Mouse (Mus musculus): ENCODE results near the gene Atp8b4. TPM values are rescaled to one million over a fixed set of nuclear protein-coding genes. Genes with fewer than 3 reads are reported as not detected.

Gene Atp8b4
- polyA plus RNA-seq, 1 experiment from 2014 or later: 0.12 TPM

GRCm38 (mm10) chr2:126415981-126416380 lies 84.5 kb downstream of the Atp8b4 start:
- Histone ChIP-seq H3K36me3 (ENCODE audit: control insufficient read depth, insufficient read depth) (no peaks in the 10 kb centered on the region), H3K4me2 (replicated peaks; ENCODE audit: low read depth) (no peak overlapping the region), H3K27ac (ENCODE audit: low read depth, low read length) (no peak overlapping the region), H3K27me3 (replicated peaks; ENCODE audit: control insufficient read depth, insufficient read depth, low read length) (no peaks in the 10 kb centered on the region), H3K9me3 (ENCODE audit: control insufficient read depth) (no peaks in the 10 kb centered on the region), H3K9ac (ENCODE audit: low read depth, low read length) (no peak overlapping the region), H3K4me3 (ENCODE audit: low read depth, low read length) (no peak overlapping the region), H3K4me1 (replicated peaks; ENCODE audit: control insufficient read depth, insufficient read depth, low read length) (no peaks in the 10 kb centered on the region)
- TF ChIP-seq CTCF (IDR thresholded peaks at IDR 0.05; ENCODE audit: low read depth): no peak
- WGBS: 77% methylated on average over 4 of the region's 4 CpGs
- no peak for ATAC-seq

- no peak overlapping the region for H3K27ac ChIP-seq (ENCODE audit: low read depth, low read length)
- no peaks in the 10 kb centered on the region for H3K4me1 ChIP-seq (replicated peaks; ENCODE audit: control insufficient read depth, insufficient read depth, low read length)
- ATAC-seq: no peak
- no peaks in the 10 kb centered on the region for H3K36me3 ChIP-seq (ENCODE audit: control insufficient read depth, insufficient read depth)
- no peak overlapping the region for H3K9ac ChIP-seq (ENCODE audit: low read depth, low read length)
- no peak overlapping the region for H3K4me2 ChIP-seq (replicated peaks; ENCODE audit: low read depth)
- no peaks in the 10 kb centered on the region for H3K9me3 ChIP-seq (ENCODE audit: control insufficient read depth)
- H3K27me3 ChIP-seq (replicated peaks; ENCODE audit: control insufficient read depth, insufficient read depth, low read length): no peaks in the 10 kb centered on the region
- no peak for TF ChIP-seq CTCF (IDR thresholded peaks at IDR 0.05; ENCODE audit: low read depth)
- no peak overlapping the region for H3K4me3 ChIP-seq (ENCODE audit: low read depth, low read length)
These were observed 87.7 kb downstream of the Atp8b4 start for GRCm38 (mm10) chr2:126412759-126413158.

GRCm38 (mm10) chr2:126399454-126399853 lies 101.0 kb downstream of the Atp8b4 start:
- H3K9me3 ChIP-seq (ENCODE audit: control insufficient read depth): no peaks in the 10 kb centered on the region
- H3K27ac ChIP-seq (ENCODE audit: low read depth, low read length): no peak overlapping the region
- H3K27me3 ChIP-seq (replicated peaks; ENCODE audit: control insufficient read depth, insufficient read depth, low read length): no peaks in the 10 kb centered on the region
- no peaks in the 10 kb centered on the region for H3K36me3 ChIP-seq (ENCODE audit: control insufficient read depth, insufficient read depth)
- WGBS: 86% methylated on average over 2 of the region's 2 CpGs
- no peak for ATAC-seq
- no peaks in the 10 kb centered on the region for H3K4me1 ChIP-seq (replicated peaks; ENCODE audit: control insufficient read depth, insufficient read depth, low read length)
- H3K4me3 ChIP-seq (ENCODE audit: low read depth, low read length): no peak overlapping the region
- TF ChIP-seq CTCF (IDR thresholded peaks at IDR 0.05; ENCODE audit: low read depth): no peak
- H3K9ac ChIP-seq (ENCODE audit: low read depth, low read length): no peak overlapping the region
- no peak overlapping the region for H3K4me2 ChIP-seq (replicated peaks; ENCODE audit: low read depth)

GRCm38 (mm10) chr2:126399017-126399416 lies 101.5 kb downstream of the Atp8b4 start:
- Histone ChIP-seq H3K9ac (ENCODE audit: low read depth, low read length) (no peak overlapping the region), H3K4me3 (ENCODE audit: low read depth, low read length) (no peak overlapping the region), H3K4me1 (replicated peaks; ENCODE audit: control insufficient read depth, insufficient read depth, low read length) (no peaks in the 10 kb centered on the region), H3K9me3 (ENCODE audit: control insufficient read depth) (no peaks in the 10 kb centered on the region), H3K27ac (ENCODE audit: low read depth, low read length) (no peak overlapping the region), H3K4me2 (replicated peaks; ENCODE audit: low read depth) (no peak overlapping the region), H3K27me3 (replicated peaks; ENCODE audit: control insufficient read depth, insufficient read depth, low read length) (no peaks in the 10 kb centered on the region), H3K36me3 (ENCODE audit: control insufficient read depth, insufficient read depth) (no peaks in the 10 kb centered on the region)
- no peak for ATAC-seq
- WGBS: 63% methylated on average over 2 of the region's 2 CpGs
- no peak for TF ChIP-seq CTCF (IDR thresholded peaks at IDR 0.05; ENCODE audit: low read depth)

- Histone ChIP-seq H3K9ac (ENCODE audit: low read depth, low read length) (no peak overlapping the region), H3K4me2 (replicated peaks; ENCODE audit: low read depth) (no peak overlapping the region), H3K27ac (ENCODE audit: low read depth, low read length) (no peak overlapping the region), H3K27me3 (replicated peaks; ENCODE audit: control insufficient read depth, insufficient read depth, low read length) (no peaks in the 10 kb centered on the region), H3K9me3 (ENCODE audit: control insufficient read depth) (no peaks in the 10 kb centered on the region), H3K4me3 (ENCODE audit: low read depth, low read length) (no peak overlapping the region), H3K4me1 (replicated peaks; ENCODE audit: control insufficient read depth, insufficient read depth, low read length) (no peaks in the 10 kb centered on the region), H3K36me3 (ENCODE audit: control insufficient read depth, insufficient read depth) (no peaks in the 10 kb centered on the region)
- 70% methylated on average over 2 of the region's 2 CpGs for WGBS
- no peak for TF ChIP-seq CTCF (IDR thresholded peaks at IDR 0.05; ENCODE audit: low read depth)
- ATAC-seq: no peak
These were observed 102.3 kb downstream of the Atp8b4 start for GRCm38 (mm10) chr2:126398216-126398615.

GRCm38 (mm10) chr2:126397513-126397912 lies 103.0 kb downstream of the Atp8b4 start:
- no peak for TF ChIP-seq CTCF (IDR thresholded peaks at IDR 0.05; ENCODE audit: low read depth)
- H3K9me3 ChIP-seq (ENCODE audit: control insufficient read depth): no peaks in the 10 kb centered on the region
- H3K36me3 ChIP-seq (ENCODE audit: control insufficient read depth, insufficient read depth): no peaks in the 10 kb centered on the region
- no peak overlapping the region for H3K27ac ChIP-seq (ENCODE audit: low read depth, low read length)
- H3K9ac ChIP-seq (ENCODE audit: low read depth, low read length): no peak overlapping the region
- ATAC-seq: no peak
- WGBS: 67% methylated on average over 8 of the region's 8 CpGs
- H3K4me2 ChIP-seq (replicated peaks; ENCODE audit: low read depth): no peak overlapping the region
- H3K4me1 ChIP-seq (replicated peaks; ENCODE audit: control insufficient read depth, insufficient read depth, low read length): no peaks in the 10 kb centered on the region
- no peak overlapping the region for H3K4me3 ChIP-seq (ENCODE audit: low read depth, low read length)
- H3K27me3 ChIP-seq (replicated peaks; ENCODE audit: control insufficient read depth, insufficient read depth, low read length): no peaks in the 10 kb centered on the region

GRCm38 (mm10) chr2:126394924-126395323 lies 105.5 kb downstream of the Atp8b4 start:
- no peak overlapping the region for H3K27ac ChIP-seq (ENCODE audit: low read depth, low read length)
- H3K4me2 ChIP-seq (replicated peaks; ENCODE audit: low read depth): no peak overlapping the region
- no peaks in the 10 kb centered on the region for H3K27me3 ChIP-seq (replicated peaks; ENCODE audit: control insufficient read depth, insufficient read depth, low read length)
- H3K9ac ChIP-seq (ENCODE audit: low read depth, low read length): no peak overlapping the region
- no peak overlapping the region for H3K4me3 ChIP-seq (ENCODE audit: low read depth, low read length)
- H3K9me3 ChIP-seq (ENCODE audit: control insufficient read depth): no peaks in the 10 kb centered on the region
- no peaks in the 10 kb centered on the region for H3K36me3 ChIP-seq (ENCODE audit: control insufficient read depth, insufficient read depth)
- no peak for ATAC-seq
- 71% methylated on average over 2 of the region's 2 CpGs for WGBS
- H3K4me1 ChIP-seq (replicated peaks; ENCODE audit: control insufficient read depth, insufficient read depth, low read length): no peaks in the 10 kb centered on the region
- TF ChIP-seq CTCF (IDR thresholded peaks at IDR 0.05; ENCODE audit: low read depth): no peak

Data from intestine, postnatal 0 days (tissue).